Mouse (Mus musculus) liver, postnatal 0 days (tissue): ENCODE results near the gene Specc1.

Source experiments
- CTCF ChIP-seq: sonication (generic); IDR thresholded peaks from 2 replicates; pipeline ENCODE4 v1.5.1; 2016; ENCODE audit warnings: antibody characterized with exemption, low read depth
- EP300 ChIP-seq: IDR thresholded peaks from 2 replicates; pipeline ENCODE4 v1.6.1; 2016; ENCODE audit warnings: antibody characterized with exemption, low read depth, mild to moderate bottlenecking

GRCm38 (mm10) chr11:62248401-62249244 is 292.1 kb downstream of the Specc1 start, which contains the start of gene Adora2b:
- TF ChIP-seq CTCF (no peak), EP300 (no peak)
